Mouse (Mus musculus): Measurements from ENCODE around the gene Rell1. TPM values are rescaled to one million over a fixed set of nuclear protein-coding genes. Genes with fewer than 3 reads are reported as not detected.

Rell1 gene
- polyA plus RNA-seq, 1 experiment from 2014 or later, result 9.4 TPM

- Histone ChIP-seq H3K9ac (ENCODE audit: low read length) (no peak overlapping the region), H3K4me1 (ENCODE audit: control insufficient read depth, insufficient read depth, low read length) (peaks cover 15% of the 10 kb centered on the region), H3K9me3 (replicated peaks; ENCODE audit: control insufficient read depth, low read length) (no peaks in the 10 kb centered on the region), H3K27me3 (ENCODE audit: control insufficient read depth, insufficient read depth, low read length) (no peaks in the 10 kb centered on the region), H3K4me3 (ENCODE audit: low read length) (no peak overlapping the region), H3K27ac (ENCODE audit: low read length) (peak overlapping the region; percentile 35), H3K4me2 (ENCODE audit: low read depth, low read length) (no peak overlapping the region; the same call in 1 of the 2 replicates), H3K36me3 (ENCODE audit: control insufficient read depth, insufficient read depth) (no peaks in the 10 kb centered on the region)
- 23% methylated on average over 7 of the region's 7 CpGs for WGBS
- ATAC-seq (replicated peaks; ENCODE audit: extremely low read depth, insufficient read depth, low FRiP score), result no peak
Observed at GRCm38 (mm10) chr5:63970281-63970732, 1.6 kb upstream of the Rell1 start.

- Histone ChIP-seq H3K27ac (ENCODE audit: low read length) (peak overlapping the region; percentile 73), H3K4me3 (ENCODE audit: low read length) (peak overlapping the region; percentile 86), H3K4me1 (ENCODE audit: control insufficient read depth, insufficient read depth, low read length) (peaks cover 15% of the 10 kb centered on the region), H3K36me3 (ENCODE audit: control insufficient read depth, insufficient read depth) (no peaks in the 10 kb centered on the region), H3K27me3 (ENCODE audit: control insufficient read depth, insufficient read depth, low read length) (no peaks in the 10 kb centered on the region), H3K4me2 (ENCODE audit: low read depth, low read length) (peak overlapping the region; percentile 91), H3K9ac (ENCODE audit: low read length) (peak overlapping the region; percentile 69), H3K9me3 (replicated peaks; ENCODE audit: control insufficient read depth, low read length) (no peaks in the 10 kb centered on the region)
- 24% methylated on average over 5 of the region's 5 CpGs for WGBS
- ATAC-seq (replicated peaks; ENCODE audit: extremely low read depth, insufficient read depth, low FRiP score), result no peak
Observed at GRCm38 (mm10) chr5:63969476-63970112, 897 bp upstream of the Rell1 start.

GRCm38 (mm10) chr5:63967591-63968141, 1.0 kb downstream of the Rell1 start:
- WGBS, result 17% methylated on average over 12 of the region's 12 CpGs
- Histone ChIP-seq H3K36me3 (ENCODE audit: control insufficient read depth, insufficient read depth) (no peaks in the 10 kb centered on the region), H3K27ac (ENCODE audit: low read length) (peak overlapping the region; percentile 40; the same call in 1 of the 2 replicates), H3K4me2 (ENCODE audit: low read depth, low read length) (peak overlapping the region; percentile 91), H3K9me3 (replicated peaks; ENCODE audit: control insufficient read depth, low read length) (no peaks in the 10 kb centered on the region), H3K4me3 (ENCODE audit: low read length) (peak overlapping the region; percentile 86), H3K27me3 (ENCODE audit: control insufficient read depth, insufficient read depth, low read length) (no peaks in the 10 kb centered on the region), H3K9ac (ENCODE audit: low read length) (peak overlapping the region; percentile 87), H3K4me1 (ENCODE audit: control insufficient read depth, insufficient read depth, low read length) (peaks cover 15% of the 10 kb centered on the region)
- no peak for ATAC-seq (replicated peaks; ENCODE audit: extremely low read depth, insufficient read depth, low FRiP score)

GRCm38 (mm10) chr5:63966379-63966778, 2.3 kb downstream of the Rell1 start:
- Histone ChIP-seq H3K9me3 (replicated peaks; ENCODE audit: control insufficient read depth, low read length) (no peaks in the 10 kb centered on the region), H3K36me3 (ENCODE audit: control insufficient read depth, insufficient read depth) (no peaks in the 10 kb centered on the region), H3K4me2 (ENCODE audit: low read depth, low read length) (no peak overlapping the region), H3K4me3 (ENCODE audit: low read length) (no peak overlapping the region), H3K27me3 (ENCODE audit: control insufficient read depth, insufficient read depth, low read length) (no peaks in the 10 kb centered on the region), H3K9ac (ENCODE audit: low read length) (no peak overlapping the region), H3K27ac (ENCODE audit: low read length) (no peak overlapping the region), H3K4me1 (ENCODE audit: control insufficient read depth, insufficient read depth, low read length) (peaks cover 15% of the 10 kb centered on the region)
- no peak for ATAC-seq (replicated peaks; ENCODE audit: extremely low read depth, insufficient read depth, low FRiP score)
- WGBS, result 77% methylated on average over 4 of the region's 4 CpGs

GRCm38 (mm10) chr5:63965946-63966345, 2.8 kb downstream of the Rell1 start:
- Histone ChIP-seq H3K36me3 (ENCODE audit: control insufficient read depth, insufficient read depth) (no peaks in the 10 kb centered on the region), H3K27ac (ENCODE audit: low read length) (no peak overlapping the region), H3K9me3 (replicated peaks; ENCODE audit: control insufficient read depth, low read length) (no peaks in the 10 kb centered on the region), H3K4me3 (ENCODE audit: low read length) (no peak overlapping the region), H3K4me2 (ENCODE audit: low read depth, low read length) (no peak overlapping the region), H3K9ac (ENCODE audit: low read length) (no peak overlapping the region), H3K27me3 (ENCODE audit: control insufficient read depth, insufficient read depth, low read length) (no peaks in the 10 kb centered on the region), H3K4me1 (ENCODE audit: control insufficient read depth, insufficient read depth, low read length) (peaks cover 15% of the 10 kb centered on the region)
- WGBS, result 74% methylated on average over 1 of the region's 1 CpGs
- ATAC-seq (replicated peaks; ENCODE audit: extremely low read depth, insufficient read depth, low FRiP score), result no peak

- Histone ChIP-seq H3K4me1 (ENCODE audit: control insufficient read depth, insufficient read depth, low read length) (peaks cover 6% of the 10 kb centered on the region), H3K27me3 (ENCODE audit: control insufficient read depth, insufficient read depth, low read length) (no peaks in the 10 kb centered on the region), H3K9me3 (replicated peaks; ENCODE audit: control insufficient read depth, low read length) (no peaks in the 10 kb centered on the region), H3K27ac (ENCODE audit: low read length) (no peak overlapping the region), H3K36me3 (ENCODE audit: control insufficient read depth, insufficient read depth) (no peaks in the 10 kb centered on the region), H3K9ac (ENCODE audit: low read length) (no peak overlapping the region), H3K4me2 (ENCODE audit: low read depth, low read length) (no peak overlapping the region), H3K4me3 (ENCODE audit: low read length) (no peak overlapping the region)
- 61% methylated on average over 8 of the region's 8 CpGs for WGBS
- ATAC-seq (replicated peaks; ENCODE audit: extremely low read depth, insufficient read depth, low FRiP score), result no peak
Observed at GRCm38 (mm10) chr5:63964576-63964975, 4.1 kb downstream of the Rell1 start.

- Histone ChIP-seq H3K36me3 (ENCODE audit: control insufficient read depth, insufficient read depth) (no peaks in the 10 kb centered on the region), H3K9ac (ENCODE audit: low read length) (no peak overlapping the region), H3K4me2 (ENCODE audit: low read depth, low read length) (no peak overlapping the region), H3K4me3 (ENCODE audit: low read length) (no peak overlapping the region), H3K27me3 (ENCODE audit: control insufficient read depth, insufficient read depth, low read length) (no peaks in the 10 kb centered on the region), H3K27ac (ENCODE audit: low read length) (no peak overlapping the region), H3K9me3 (replicated peaks; ENCODE audit: control insufficient read depth, low read length) (no peaks in the 10 kb centered on the region), H3K4me1 (ENCODE audit: control insufficient read depth, insufficient read depth, low read length) (no peaks in the 10 kb centered on the region)
- no peak for ATAC-seq (replicated peaks; ENCODE audit: extremely low read depth, insufficient read depth, low FRiP score)
- 84% methylated on average over 10 of the region's 10 CpGs for WGBS
Observed at GRCm38 (mm10) chr5:63961726-63962125, 7.0 kb downstream of the Rell1 start.

- Histone ChIP-seq H3K9me3 (replicated peaks; ENCODE audit: control insufficient read depth, low read length) (no peaks in the 10 kb centered on the region), H3K27me3 (ENCODE audit: control insufficient read depth, insufficient read depth, low read length) (no peaks in the 10 kb centered on the region), H3K4me2 (ENCODE audit: low read depth, low read length) (no peak overlapping the region), H3K36me3 (ENCODE audit: control insufficient read depth, insufficient read depth) (no peaks in the 10 kb centered on the region), H3K4me3 (ENCODE audit: low read length) (no peak overlapping the region), H3K9ac (ENCODE audit: low read length) (no peak overlapping the region), H3K27ac (ENCODE audit: low read length) (no peak overlapping the region), H3K4me1 (ENCODE audit: control insufficient read depth, insufficient read depth, low read length) (no peaks in the 10 kb centered on the region)
- 88% methylated on average over 10 of the region's 10 CpGs for WGBS
- no peak for ATAC-seq (replicated peaks; ENCODE audit: extremely low read depth, insufficient read depth, low FRiP score)
Observed at GRCm38 (mm10) chr5:63960565-63960964, 8.1 kb downstream of the Rell1 start.

- Histone ChIP-seq H3K4me3 (ENCODE audit: low read length) (no peak overlapping the region), H3K4me2 (ENCODE audit: low read depth, low read length) (no peak overlapping the region), H3K27ac (ENCODE audit: low read length) (no peak overlapping the region), H3K9me3 (replicated peaks; ENCODE audit: control insufficient read depth, low read length) (no peaks in the 10 kb centered on the region), H3K4me1 (ENCODE audit: control insufficient read depth, insufficient read depth, low read length) (no peaks in the 10 kb centered on the region), H3K9ac (ENCODE audit: low read length) (no peak overlapping the region), H3K36me3 (ENCODE audit: control insufficient read depth, insufficient read depth) (no peaks in the 10 kb centered on the region), H3K27me3 (ENCODE audit: control insufficient read depth, insufficient read depth, low read length) (no peaks in the 10 kb centered on the region)
- 68% methylated on average over 18 of the region's 18 CpGs for WGBS
- ATAC-seq (replicated peaks; ENCODE audit: extremely low read depth, insufficient read depth, low FRiP score), result no peak
Observed at GRCm38 (mm10) chr5:63958963-63959708, 9.6 kb downstream of the Rell1 start.
